ENCODE assay signal across 24 mouse cellular contexts in genomic region chr2:160702824-160703223, GRCm38 (mm10). TPM values are rescaled to one million over a fixed set of nuclear protein-coding genes. Genes with fewer than 3 reads are reported as not detected.
DNase-seq lines count a peak whose midpoint lies in the region; ATAC-seq and TF ChIP-seq lines count a peak whose summit lies in the region.
"Had no signal": no experiment of that assay in that cellular context is flagged by ENCODE, and none has a peak within 500 bp of the region (broad histone marks: within the 10 kb centered on the region; RNA-seq: fewer than 3 reads in every experiment).

No protein-coding gene starts in this region.

- peak; percentile 80 to 87 for TF ChIP-seq EP300 in MEL (IDR thresholded peaks at IDR 0.05; ENCODE audit: low read depth in 1 of 2, low read length in 2 of 2)

- H3K27me3 ChIP-seq in G1E (ENCODE audit: insufficient read depth, low read length), result no peaks in the 10 kb centered on the region
- H3K27me3 ChIP-seq in MEL (ENCODE audit: control insufficient read depth in 1 of 2, insufficient read depth in 2 of 2, low read length in 2 of 2), result no peaks in the 10 kb centered on the region
- H3K27me3 ChIP-seq: CH12.LX, Patski had no signal

- H3K4me3 ChIP-seq in G1E (ENCODE audit: low read depth, low read length), result no peak overlapping the region
- no peak overlapping the region for H3K4me3 ChIP-seq in MEL (ENCODE audit: control insufficient read depth in 1 of 2, insufficient read depth in 1 of 2, low read depth in 2 of 2, low read length in 2 of 2)
- H3K4me3 ChIP-seq in gastrocnemius, adult 2 months, result no peak overlapping the region

- ATAC-seq in G1E (ENCODE audit: extremely low read depth, insufficient number of reproducible peaks, low FRiP score, poor library complexity, severe bottlenecking), result 0 out of 2 replicates have a peak, but pooled peaks have one; percentile 9
- 0 out of 2 replicates have a peak, but pooled peaks have one; percentile 10 for ATAC-seq in common myeloid progenitor, adult 5-6 weeks (replicated peaks; ENCODE audit: low read depth, poor library complexity, severe bottlenecking)
- ATAC-seq: activated CD4-positive, CD25-positive, alpha-beta regulatory T cell, adult 4 months; CD4-positive, CD25-positive, alpha-beta regulatory T cell, adult 4 months; Patski had no signal

- H3K9ac ChIP-seq in MEL (ENCODE audit: control insufficient read depth, low read depth, low read length, poor library complexity, severe bottlenecking), result no peak overlapping the region

- H3K79me2 ChIP-seq in MEL (ENCODE audit: control insufficient read depth, insufficient read depth, low read length, poor library complexity), result no peaks in the 10 kb centered on the region

- H3K36me3 ChIP-seq in G1E (replicated peaks) (peaks cover 79% of the 10 kb centered on the region), MEL (ENCODE audit: control insufficient read depth in 1 of 2, insufficient read depth in 2 of 2, low read length in 2 of 2) (peaks cover 44 to 50% of the 10 kb centered on the region in 2 experiments)

- peaks cover 10% of the 10 kb centered on the region; the same call in 1 of the 2 replicates for H3K4me1 ChIP-seq in G1E (ENCODE audit: insufficient read depth, low read depth, low read length)
- peaks cover 7 to 32% of the 10 kb centered on the region in 2 experiments for H3K4me1 ChIP-seq in MEL (ENCODE audit: control insufficient read depth in 1 of 2, insufficient read depth in 2 of 2, low read length in 2 of 2)

- DNase-seq in 416B (ENCODE audit: low read depth) (peak; percentile 79), G1E (ENCODE audit: low spot score) (no peak), MEL (ENCODE audit: low read depth, low spot score) (peak; percentile 33)
- no peak for DNase-seq in gastrocnemius, adult 2 months
- DNase-seq in kidney, postnatal 4 days, result no peak
- no peak for DNase-seq in lung, postnatal 25 days (ENCODE audit: low spot score)
- DNase-seq in layer of hippocampus, adult 9-10 months (ENCODE audit: low spot score), result no peak
- DNase-seq: adrenal gland, adult 2 months; adrenal gland, adult 8-10 months; adrenal gland, postnatal 10 days; adrenal gland, postnatal 14 days; adrenal gland, postnatal 25 days; adrenal gland, postnatal 36 days; B cell, adult 2 months; cerebellum, adult 11 months; cerebellum, adult 11-12 months; cerebellum, adult 18-20 months; cerebellum, adult 2 months; cerebellum, adult 8-10 months had no signal

- no peak for TF ChIP-seq POLR2A in MEL (IDR thresholded peaks at IDR 0.05; ENCODE audit: control insufficient read depth in 1 of 2, insufficient read depth in 1 of 2, low read depth in 1 of 2, low read length in 2 of 2, poor library complexity in 1 of 2)

- intact Hi-C loops in gastrocnemius, adult 2 months (cut with DNase I), result no loop called here

- TF ChIP-seq CTCF in G1E (IDR thresholded peaks at IDR 0.05; ENCODE audit: low read depth, low read length), result no peak
- TF ChIP-seq CTCF in MEL (IDR thresholded peaks at IDR 0.05 in 2 of 3, conservative IDR thresholded peaks at IDR 0.05 in 1 of 3; ENCODE audit: control insufficient read depth in 1 of 3, insufficient read depth in 1 of 3, low read depth in 2 of 3, low read length in 3 of 3, poor library complexity in 1 of 3, severe bottlenecking in 1 of 3), result no peak
- no peak for TF ChIP-seq CTCF in gastrocnemius, adult 2 months (IDR thresholded peaks at IDR 0.05)

- H3K9me3 ChIP-seq in G1E (replicated peaks) (no peaks in the 10 kb centered on the region), MEL (replicated peaks; ENCODE audit: insufficient read depth, low read length) (no peaks in the 10 kb centered on the region)

- TF ChIP-seq RAD21 in MEL (IDR thresholded peaks at IDR 0.05; ENCODE audit: low read depth, low read length), result no peak

- no peak overlapping the region for H3K27ac ChIP-seq in MEL (ENCODE audit: control insufficient read depth, low read depth, low read length)
- no peak overlapping the region for H3K27ac ChIP-seq in gastrocnemius, adult 2 months

TF ChIP-seq in MEL, 35 proteins besides CTCF, POLR2A, EP300 and RAD21:
- TF ChIP-seq USF2 (IDR thresholded peaks at IDR 0.05; ENCODE audit: borderline replicate concordance in 1 of 2, insufficient read depth in 1 of 2, low read depth in 1 of 2, low read length in 2 of 2) (no peak), ZNF384 (IDR thresholded peaks at IDR 0.05; ENCODE audit: low read depth, low read length) (0 out of 2 replicates have a peak, but pooled peaks have one; percentile 19), TCF12 (IDR thresholded peaks at IDR 0.05; ENCODE audit: low read depth, low read length) (peak; percentile 66), MYB (IDR thresholded peaks at IDR 0.05; ENCODE audit: low read depth, low read length) (peak; percentile 64; the same call in 1 of the 2 replicates), MAFK (IDR thresholded peaks at IDR 0.05; ENCODE audit: borderline replicate concordance, low read depth, low read length) (peak; percentile 71; the same call in 1 of the 2 replicates), MXI1 (IDR thresholded peaks at IDR 0.05; ENCODE audit: low read depth, low read length) (peak; percentile 55; the same call in 1 of the 2 replicates), BHLHE40 (IDR thresholded peaks at IDR 0.05; ENCODE audit: borderline replicate concordance, low read depth, low read length) (peak; percentile 68; the same call in 1 of the 2 replicates), ZC3H11A (IDR thresholded peaks at IDR 0.05; ENCODE audit: low read depth, low read length) (no peak), USF1 (IDR thresholded peaks at IDR 0.05; ENCODE audit: low read depth, low read length) (peak; percentile 68; the same call in 1 of the 2 replicates), POLR2AphosphoS2 (IDR thresholded peaks at IDR 0.05; ENCODE audit: low read length) (no peak), MAZ (IDR thresholded peaks at IDR 0.05; ENCODE audit: low read depth, low read length) (no peak), RCOR1 (IDR thresholded peaks at IDR 0.05; ENCODE audit: low read depth, low read length) (peak; percentile 78), SIN3A (IDR thresholded peaks at IDR 0.05; ENCODE audit: low read length) (peak; percentile 53; the same call in 1 of the 2 replicates), MEF2A (IDR thresholded peaks at IDR 0.05; ENCODE audit: extremely low read depth, insufficient replicate concordance, low read depth, low read length, poor library complexity, severe bottlenecking) (no peak), CHD2 (IDR thresholded peaks at IDR 0.05; ENCODE audit: low read length) (no peak), ETS1 (IDR thresholded peaks at IDR 0.05; ENCODE audit: low read depth, low read length) (peak; percentile 63), SMC3 (IDR thresholded peaks at IDR 0.05; ENCODE audit: low read depth, low read length) (0 out of 2 replicates have a peak, but pooled peaks have one; percentile 4), ZKSCAN1 (IDR thresholded peaks at IDR 0.05; ENCODE audit: low read depth, low read length) (no peak), GATA1 (IDR thresholded peaks at IDR 0.05; ENCODE audit: low read depth, low read length) (peak; percentile 90), POLR2AphosphoS5 (IDR thresholded peaks at IDR 0.05; ENCODE audit: borderline replicate concordance, low read depth, low read length) (no peak)

RNA-seq across cellular contexts. Expression of gene Plcg1, which starts 28.3 kb away (rescaled TPM):
- total RNA-seq in G1E (2014; fragmentation: Nextera tagmentation), result 11.1 and 17.5 TPM in 2 replicates
- total RNA-seq in G1E (2017), result 31.5 and 38.9 TPM in 2 replicates
- polyA plus RNA-seq in G1E (2012), result 4.1 and 5.1 TPM in 2 replicates
- 15.2 and 15.4 TPM in 2 replicates for total RNA-seq in MEL (2012; rRNA removed)
- polyA plus RNA-seq in MEL (2012; ENCODE audit: insufficient read depth in 1 of 2, insufficient read length in 2 of 2, low read depth in 1 of 2, low replicate concordance in 2 of 2, missing spikeins in 1 of 2), result 10 to 100 TPM in 1 of 2 experiments, not detected in 1; 27.5 TPM
- total RNA-seq in common myeloid progenitor, adult 5-6 weeks (2017), result 35.5 and 41.5 TPM in 2 replicates
- 10 to 100 TPM; 24.9 to 25.3 TPM for total RNA-seq in gastrocnemius, adult 2 months (2021)

RNA-seq across cellular contexts. Expression of gene Top1, which starts 57.1 kb away (rescaled TPM):
- 184 and 198 TPM in 2 replicates for total RNA-seq in G1E (2014; fragmentation: Nextera tagmentation)
- total RNA-seq in G1E (2017), result 114 and 136 TPM in 2 replicates
- 95.8 and 113 TPM in 2 replicates for polyA plus RNA-seq in G1E (2012)
- 33.5 and 36.5 TPM in 2 replicates for total RNA-seq in MEL (2012; rRNA removed)
- polyA plus RNA-seq in MEL (2012; ENCODE audit: insufficient read depth in 1 of 2, insufficient read length in 2 of 2, low read depth in 1 of 2, low replicate concordance in 2 of 2, missing spikeins in 1 of 2), result 100 to 1,000 TPM in 1 of 2 experiments, 10 to 100 TPM in 1; 73.3 to 123 TPM
- 160 and 201 TPM in 2 replicates for total RNA-seq in common myeloid progenitor, adult 5-6 weeks (2017)
- 10 to 100 TPM; 39.5 to 53.2 TPM for total RNA-seq in gastrocnemius, adult 2 months (2021)

Comparison
In these comparisons a context has a peak if more than half of its experiments do, and no peak if none do; other contexts are left out.
1. DNase-seq: peak in 416B (single experiment) and MEL (single experiment); none in G1E (single experiment), gastrocnemius, adult 2 months (single experiment), kidney, postnatal 4 days (0 of 2), lung, postnatal 25 days (single experiment) and layer of hippocampus, adult 9-10 months (single experiment).